Mouse (Mus musculus) CH12.LX (cell line): ENCODE data around the gene Pkp3.

ENCODE experiments used
- CHD1 ChIP-seq: IDR thresholded peaks from 2 replicates; pipeline ENCODE4 v1.6.1; 2012; ENCODE audit warnings: low read depth, low read length, improper control_type of control experiment, inconsistent platforms
- ETS1 ChIP-seq: conservative IDR thresholded peaks from 2 replicates; pipeline ENCODE4 v1.6.1; 2012; ENCODE audit warnings: low read depth, mild to moderate bottlenecking, inconsistent platforms, low read length, improper control_type of control experiment, moderate library complexity
- GABPA ChIP-seq: IDR thresholded peaks from 2 replicates; pipeline ENCODE4 v1.6.1; 2012; ENCODE audit warnings: low read depth, low read length, improper control_type of control experiment, inconsistent platforms; ENCODE audit not compliant: insufficient replicate concordance
- MAX ChIP-seq: IDR thresholded peaks from 2 replicates; pipeline ENCODE4 v1.6.1; 2011; ENCODE audit warnings: low read length, improper control_type of control experiment
- MAZ ChIP-seq: IDR thresholded peaks from 2 replicates; pipeline ENCODE4 v1.6.1; 2012; ENCODE audit warnings: low read depth, mild to moderate bottlenecking, inconsistent platforms, low read length, improper control_type of control experiment, moderate library complexity
- MEF2A ChIP-seq: IDR thresholded peaks from 2 replicates; pipeline ENCODE4 v1.6.1; 2014; ENCODE audit warnings: low read depth, mild to moderate bottlenecking, inconsistent platforms, low read length, improper control_type of control experiment, borderline replicate concordance
- NRF1 ChIP-seq: IDR thresholded peaks from 2 replicates; pipeline ENCODE4 v1.6.1; 2014; ENCODE audit warnings: low read depth, mild to moderate bottlenecking, inconsistent platforms, low read length, improper control_type of control experiment, moderate library complexity
- POLR2A ChIP-seq: IDR thresholded peaks from 2 replicates; pipeline ENCODE4 v1.6.1; 2011; ENCODE audit warnings: low read depth, mild to moderate bottlenecking, improper control_type of control experiment, low read length
- RCOR1 ChIP-seq: conservative IDR thresholded peaks from 2 replicates; pipeline ENCODE4 v1.6.1; 2012; ENCODE audit warnings: low read depth, mild to moderate bottlenecking, inconsistent platforms, low read length, improper control_type of control experiment
- TCF12 ChIP-seq: IDR thresholded peaks from 2 replicates; pipeline ENCODE4 v1.6.1; 2014; ENCODE audit warnings: low read depth, mild to moderate bottlenecking, inconsistent platforms, low read length, improper control_type of control experiment
- ZNF384 ChIP-seq: IDR thresholded peaks from 2 replicates; pipeline ENCODE4 v1.6.1; 2012; ENCODE audit warnings: low read depth, low read length, improper control_type of control experiment, inconsistent platforms

DNA sequence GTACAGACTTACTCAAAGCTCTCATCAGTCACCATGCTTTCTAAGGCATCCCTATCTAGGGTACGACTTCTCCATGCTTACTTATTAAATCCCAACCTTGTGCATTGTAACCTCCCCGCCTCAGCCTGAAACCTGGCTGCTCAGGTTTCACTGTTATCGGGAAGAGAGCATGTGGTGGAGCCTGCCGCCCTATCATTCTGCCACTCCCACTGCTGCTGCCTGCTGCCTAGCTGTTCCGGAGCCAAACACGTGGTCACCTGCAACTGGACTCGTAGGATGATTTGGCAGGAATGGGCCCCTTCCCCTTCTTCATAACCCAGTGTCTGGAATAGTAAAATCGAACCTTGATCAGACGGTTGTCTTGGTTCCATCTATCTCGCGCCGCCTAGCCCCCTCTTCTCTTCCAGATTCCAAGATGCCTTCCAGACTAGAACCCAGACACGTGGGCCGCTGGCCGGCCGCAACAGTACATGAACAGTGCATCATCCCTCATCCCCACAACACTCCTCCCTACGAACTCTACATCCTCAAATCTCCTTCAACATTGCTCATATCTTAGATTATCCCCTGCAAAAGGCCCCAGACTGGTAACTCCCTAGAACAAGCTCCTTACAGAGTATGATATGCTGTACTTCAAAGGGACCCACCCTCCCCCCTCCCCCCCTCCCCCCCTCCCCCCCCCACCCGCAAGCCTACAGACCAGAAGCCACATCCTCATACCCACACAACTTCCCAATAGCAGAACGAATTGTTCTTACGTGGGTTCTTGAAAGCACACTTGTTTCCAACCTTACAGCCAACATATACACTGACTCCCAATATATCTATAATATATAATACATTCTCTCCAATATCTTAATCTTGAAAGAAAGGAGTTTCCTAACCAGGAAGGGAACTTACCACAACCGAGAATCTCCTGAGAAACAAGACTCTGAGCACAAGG, 39.7 kb upstream of the Pkp3 start:
- TF ChIP-seq CHD1: no peak
- no peak for TF ChIP-seq ETS1
- TF ChIP-seq GABPA: no peak
- no peak for TF ChIP-seq RCOR1
- no peak for TF ChIP-seq MAZ
- TF ChIP-seq NRF1: no peak
- no peak for TF ChIP-seq POLR2A
- TF ChIP-seq TCF12: no peak
- TF ChIP-seq ZNF384: no peak
- no peak for TF ChIP-seq MEF2A
- no peak for TF ChIP-seq MAX
